Mouse (Mus musculus) CD4-positive helper T cell, adult 2 months (primary cell): ENCODE measurements around the gene Utp15.

Experiments
- DNase-seq: peaks from one replicate; pipeline ENCODE4 v3.0.0-alpha.2; 2012; ENCODE audit warnings: low read depth, missing footprints, low spot score

The Utp15 gene

DNA sequence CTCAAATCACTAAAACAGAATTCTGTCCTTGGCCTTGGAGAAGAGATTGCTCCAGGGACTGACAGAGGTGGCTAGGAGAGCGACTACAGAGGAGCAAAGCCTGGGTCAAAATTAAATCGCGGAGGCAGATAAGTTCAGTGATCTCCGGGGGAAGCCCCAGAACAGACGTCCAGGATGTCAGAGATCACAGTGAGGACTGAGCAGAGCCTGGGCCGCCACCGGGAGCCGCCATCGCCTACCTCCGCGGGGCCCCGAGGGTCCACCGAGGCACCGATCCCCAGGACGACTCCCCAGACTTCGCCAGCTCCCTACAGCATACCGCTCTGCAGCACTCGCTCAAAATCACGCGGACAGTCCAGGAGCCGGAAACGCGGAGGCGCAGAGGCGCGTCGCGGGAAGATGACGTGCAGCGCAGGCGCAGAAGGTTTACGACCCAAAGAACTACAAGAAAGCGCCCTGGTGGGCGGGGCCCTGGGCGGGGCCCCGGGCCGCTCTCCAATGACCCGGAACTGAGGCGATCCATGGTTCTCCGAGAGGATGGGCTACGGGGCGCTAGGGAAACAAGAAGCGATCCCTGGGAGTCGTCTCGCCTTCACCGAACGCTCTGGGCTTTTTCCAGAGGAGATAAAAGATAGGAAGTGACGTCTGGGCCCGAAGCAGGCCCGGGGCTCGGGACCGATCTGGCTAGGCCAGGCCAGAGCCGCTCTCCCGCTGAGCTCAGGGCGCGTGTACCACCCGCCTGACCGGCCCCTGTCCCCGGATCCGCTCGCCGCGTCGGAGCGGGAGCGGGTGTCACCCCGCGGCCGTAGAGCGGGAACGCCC lies at the start of gene Utp15, which contains the start of gene Ankra2:
Gene Utp15 (minus strand): TSS at position 406 of the 822 bp plus-strand sequence.
Gene Ankra2 (plus strand): TSS at position 439 of the 822 bp plus-strand sequence.
- peak; percentile 98 for DNase-seq

DNA sequence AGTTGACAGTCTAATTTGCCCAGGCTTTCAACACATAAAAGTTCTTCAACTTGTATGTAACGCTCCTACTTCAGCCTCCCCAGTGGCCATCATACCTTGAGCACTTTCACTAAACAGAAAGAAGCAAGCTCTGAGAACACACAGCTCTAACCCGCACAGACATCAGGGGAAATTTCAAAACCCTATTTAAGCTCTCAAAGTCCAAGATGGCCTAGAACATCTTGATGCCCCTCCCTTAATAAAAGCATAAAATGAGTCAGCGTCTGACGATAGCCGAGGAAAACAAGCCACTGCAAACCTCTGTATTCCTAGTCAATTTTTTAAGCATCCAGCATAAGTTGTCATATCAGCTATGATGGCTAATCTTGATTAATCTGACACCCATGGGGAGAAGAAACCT lies 48.8 kb upstream of the Utp15 start:
- DNase-seq = no peak

DNA sequence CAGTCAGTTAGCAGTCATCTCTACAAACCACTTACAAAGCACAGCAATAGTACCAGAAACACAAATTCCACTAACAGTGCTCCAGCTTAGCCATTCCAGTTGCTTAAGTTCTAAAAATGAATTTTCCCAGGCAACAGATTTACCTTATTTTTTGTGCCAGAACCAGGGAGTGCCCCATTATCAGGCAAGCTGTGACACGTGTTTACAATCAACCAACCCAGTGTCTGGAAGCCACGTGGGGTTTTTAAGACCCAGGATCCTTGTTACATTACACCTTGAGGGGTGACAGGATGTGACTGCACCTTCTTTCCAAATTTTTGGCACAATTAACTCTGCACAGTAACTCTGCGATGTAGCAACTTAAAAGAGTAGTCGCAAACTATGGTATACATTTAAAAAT lies 45.9 kb upstream of the Utp15 start:
- no peak for DNase-seq

DNA sequence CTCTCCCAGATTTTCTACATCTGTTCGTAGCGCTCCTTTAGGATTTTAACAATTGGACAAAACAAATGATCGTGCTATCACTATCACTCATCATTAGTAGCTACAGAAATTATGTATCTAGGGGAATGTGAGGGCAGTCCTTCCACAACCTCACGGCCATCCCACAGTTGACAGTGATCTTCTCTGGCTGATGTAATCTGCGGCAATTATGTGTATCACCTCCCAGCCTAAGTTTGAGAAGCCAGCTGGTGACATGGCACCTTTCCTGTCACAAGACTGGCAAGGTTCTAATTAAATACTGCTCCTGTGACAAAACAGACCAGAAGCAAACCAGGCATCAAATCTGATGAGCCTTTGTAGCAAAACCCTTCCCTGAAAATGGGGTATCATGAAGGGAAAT lies 45.2 kb upstream of the Utp15 start:
- DNase-seq = no peak

DNA sequence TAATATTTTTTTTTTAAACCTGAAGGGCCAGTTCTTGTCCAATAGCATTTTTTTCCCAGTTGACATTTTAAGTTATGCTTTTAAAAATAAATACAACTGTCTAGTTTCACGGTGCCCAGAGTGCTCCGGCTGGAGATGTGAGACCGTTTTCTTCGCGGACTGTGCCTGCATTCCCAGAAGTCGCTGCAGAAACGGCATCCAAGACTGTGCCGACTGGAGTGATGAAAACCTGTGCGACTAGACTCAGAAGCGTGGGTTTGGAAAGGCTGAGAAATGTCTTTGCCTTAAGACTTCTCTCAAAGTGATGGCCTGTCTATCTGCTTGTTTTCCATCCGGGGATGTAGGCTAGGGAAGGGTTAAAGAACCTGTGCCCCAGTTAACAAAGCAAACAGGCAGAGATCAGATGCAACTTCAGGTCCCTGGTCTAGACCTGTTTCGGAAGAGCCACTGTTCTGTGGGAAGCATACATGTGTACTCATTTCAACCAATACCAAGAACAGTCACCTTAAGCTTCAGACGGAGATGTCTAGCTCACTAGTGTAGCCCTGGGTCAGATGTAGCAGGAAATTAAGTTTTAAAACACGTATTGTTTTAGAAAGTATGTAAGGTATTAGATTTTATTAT lies 44.1 kb upstream of the Utp15 start:
- DNase-seq = no peak

DNA sequence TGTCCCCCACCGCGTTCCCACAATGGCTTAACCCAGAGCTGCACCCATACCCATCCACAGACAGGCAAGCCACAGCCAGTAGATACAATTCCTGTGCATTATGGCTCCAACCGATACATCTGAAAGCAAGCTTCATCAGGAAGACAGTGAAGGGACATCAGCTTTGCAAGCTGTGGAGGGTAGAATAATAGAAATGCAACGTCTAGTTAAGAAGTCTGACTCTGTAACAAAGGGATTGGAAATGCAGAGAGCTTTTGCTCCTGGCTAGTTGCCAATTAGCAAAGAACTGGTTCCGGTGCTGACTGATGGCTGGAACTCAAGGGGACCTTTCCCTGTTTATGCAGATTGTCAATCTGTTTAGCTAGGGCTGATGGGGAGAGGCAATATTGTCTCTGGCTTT lies 43.6 kb upstream of the Utp15 start:
- no peak for DNase-seq

DNA sequence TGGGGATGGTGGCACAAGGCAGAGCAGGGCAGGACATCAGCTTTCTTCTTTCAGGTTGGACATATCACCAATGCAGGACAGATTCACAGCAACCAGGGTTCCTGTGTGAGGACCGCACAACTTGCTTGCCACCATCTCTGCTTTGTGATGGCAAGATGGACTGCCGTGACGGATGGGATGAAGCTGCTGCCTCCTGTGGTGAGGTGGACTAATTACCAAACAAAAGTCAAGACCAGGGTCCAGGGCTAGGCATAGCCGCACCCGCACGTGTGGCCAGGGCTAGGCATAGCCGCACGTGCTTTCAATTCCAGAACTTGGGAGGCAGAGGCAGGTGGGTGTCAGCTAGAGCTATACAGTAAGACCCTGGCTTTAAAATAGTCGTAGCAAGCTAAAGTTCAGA lies 42.4 kb upstream of the Utp15 start:
- DNase-seq = no peak

DNA sequence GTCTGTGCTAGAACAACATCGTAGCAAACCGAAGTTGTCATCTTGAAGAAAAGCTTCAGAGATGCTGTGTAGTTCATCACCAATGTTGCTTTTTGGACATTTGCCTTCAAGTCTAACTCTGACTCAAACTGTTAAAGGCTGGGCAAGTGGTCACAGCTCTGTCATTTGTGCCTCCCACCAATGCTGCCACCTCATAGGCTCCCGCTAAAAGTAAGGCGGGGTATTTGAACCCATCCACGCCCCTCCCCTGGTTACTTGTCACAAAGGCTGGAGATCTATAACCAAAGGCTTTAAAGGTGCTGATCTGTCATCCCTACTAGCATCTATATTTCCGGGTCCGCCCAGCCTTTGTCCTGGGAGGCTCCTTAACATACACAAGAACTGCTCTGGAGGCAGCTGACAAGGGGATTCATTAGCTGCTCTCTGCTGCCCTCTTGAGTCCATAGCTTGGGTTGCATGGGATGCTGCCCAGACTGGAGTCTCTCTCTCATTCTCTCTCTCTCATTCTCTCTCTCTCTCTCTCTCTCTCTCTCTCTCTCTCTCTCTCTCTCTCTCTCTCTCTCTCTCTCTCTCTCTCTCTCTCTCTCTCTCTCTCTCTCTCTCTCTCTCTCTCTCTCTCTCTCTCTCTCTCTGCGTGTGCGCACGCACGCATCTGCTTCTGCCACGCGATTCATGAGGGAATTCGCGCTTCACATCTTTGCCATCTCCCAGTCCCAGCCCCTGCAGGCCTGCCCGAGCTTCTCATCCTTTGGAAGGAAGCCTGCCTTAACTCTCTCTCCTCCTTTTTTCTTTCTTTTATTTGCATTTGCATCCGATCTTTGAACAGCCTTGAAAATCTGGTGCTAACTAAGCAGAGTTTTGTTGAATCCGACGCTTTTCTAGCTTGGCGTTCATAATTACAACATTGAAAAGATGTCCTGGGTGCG lies 36.3 kb upstream of the Utp15 start:
- DNase-seq = peak; percentile 63

DNA sequence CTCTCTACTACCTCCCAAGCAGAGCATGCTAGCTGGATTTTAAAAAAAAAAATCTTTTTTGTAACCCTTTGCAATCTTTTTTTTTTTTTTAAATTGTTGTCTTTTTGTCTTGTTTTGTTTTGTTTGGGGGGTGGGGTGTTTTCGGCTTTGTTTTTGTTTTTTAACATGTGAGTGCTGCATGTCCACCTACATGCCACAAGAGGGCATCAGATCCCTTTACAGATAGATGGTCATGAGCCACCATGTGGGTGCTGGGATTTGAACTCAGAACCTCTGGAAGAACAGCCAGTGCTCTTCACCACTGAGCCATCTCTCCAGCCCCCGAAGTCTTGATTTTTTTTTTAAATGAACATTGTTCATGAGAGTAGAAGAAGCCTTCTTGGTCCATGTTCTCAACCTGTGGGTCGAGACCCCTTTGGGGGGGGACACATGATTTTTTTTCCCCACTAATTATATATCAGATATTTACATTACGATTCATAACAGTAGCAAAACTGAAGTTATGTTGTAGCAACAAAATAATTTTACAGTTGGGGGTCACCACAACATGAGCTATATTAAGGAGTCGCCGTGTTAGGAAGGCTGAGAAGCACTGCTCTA lies 35.1 kb upstream of the Utp15 start:
- no peak for DNase-seq

DNA sequence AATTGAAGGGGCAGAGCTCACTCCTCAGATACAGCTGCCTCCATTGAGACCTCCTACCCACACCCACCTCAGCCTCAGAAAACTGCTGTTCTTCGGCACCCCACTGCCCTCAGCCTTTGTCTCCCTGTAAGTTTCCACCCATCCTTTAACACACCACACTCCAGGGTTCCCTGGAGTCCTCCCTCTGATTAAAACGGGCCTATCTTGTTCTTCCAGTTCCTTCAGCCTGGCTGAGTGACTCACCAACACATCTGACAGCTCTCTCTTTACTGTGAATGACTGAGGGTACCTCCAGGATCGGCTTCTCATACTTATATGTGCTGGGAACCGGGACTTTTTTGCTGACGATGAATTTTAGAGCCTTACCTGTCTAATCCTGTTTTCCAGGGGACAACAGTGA lies 33.2 kb upstream of the Utp15 start:
- no peak for DNase-seq

DNA sequence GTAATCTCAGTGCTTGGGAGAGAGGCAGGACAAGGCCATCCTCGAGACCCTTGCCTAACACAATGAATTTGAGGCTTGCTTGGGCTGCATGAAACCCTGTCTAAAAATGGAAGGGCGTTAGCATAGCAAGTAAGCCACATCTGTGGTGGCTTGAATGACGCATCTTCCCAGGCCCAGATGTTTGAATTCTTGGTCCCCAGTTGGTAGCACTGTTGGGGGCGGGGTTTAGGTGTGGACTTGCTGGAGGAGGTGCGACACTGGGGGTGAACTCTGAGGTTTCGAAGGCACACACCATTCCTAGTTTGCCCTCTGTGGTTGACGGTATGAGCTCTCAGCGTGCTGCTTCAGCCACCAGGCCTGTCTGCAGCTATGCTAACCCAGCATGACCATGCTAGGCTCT lies 28.9 kb upstream of the Utp15 start:
- no peak for DNase-seq

DNA sequence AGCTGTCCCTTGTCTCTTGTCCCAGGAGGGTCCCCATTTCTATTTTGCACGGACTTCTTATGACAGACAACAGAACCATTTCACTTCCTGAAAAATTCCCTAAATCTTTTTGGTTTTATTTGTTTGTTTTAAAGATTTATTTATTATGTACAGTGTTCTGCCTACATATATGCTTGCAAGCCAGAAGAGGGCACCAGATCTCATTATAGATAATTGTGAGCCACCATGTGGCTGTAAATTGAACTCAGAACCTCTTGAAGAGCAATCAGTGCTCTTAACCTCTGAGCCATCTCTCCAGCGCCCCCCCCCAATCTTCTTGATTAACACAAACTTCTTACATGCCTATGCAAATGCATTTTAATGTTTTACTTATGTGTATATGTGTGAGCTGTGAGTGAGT lies 27.9 kb upstream of the Utp15 start:
- DNase-seq = no peak

DNA sequence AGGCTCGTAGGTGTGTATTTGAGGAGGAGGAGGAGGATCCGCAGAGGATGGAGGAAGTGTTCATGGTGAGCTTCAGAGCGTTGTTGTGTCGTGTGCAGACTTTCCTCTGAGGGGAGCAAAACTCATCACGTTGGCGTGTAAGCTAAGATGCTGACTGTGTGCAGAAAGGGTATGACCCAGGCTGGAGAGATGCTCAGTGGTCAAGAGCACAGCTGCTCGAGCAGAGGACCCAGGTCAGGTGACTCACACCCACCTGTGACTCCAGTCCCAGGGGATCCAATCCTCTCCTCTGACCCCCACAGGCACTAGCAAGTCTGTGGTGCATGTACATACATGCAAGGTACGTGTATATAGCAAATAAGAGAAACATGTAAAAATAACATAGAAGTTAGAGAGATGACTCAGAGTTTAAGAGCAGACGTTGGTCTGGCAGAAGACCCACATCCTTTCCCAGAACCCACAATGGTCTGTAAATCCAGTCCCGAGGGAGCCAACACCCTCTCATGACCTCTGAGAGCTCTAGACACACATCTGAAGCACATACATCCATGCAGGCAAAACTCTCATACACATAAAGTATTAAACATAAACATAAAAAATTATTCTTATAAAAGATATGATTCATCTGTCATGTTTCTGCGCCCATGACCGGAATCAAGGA lies 18.3 kb upstream of the Utp15 start:
- no peak for DNase-seq

DNA sequence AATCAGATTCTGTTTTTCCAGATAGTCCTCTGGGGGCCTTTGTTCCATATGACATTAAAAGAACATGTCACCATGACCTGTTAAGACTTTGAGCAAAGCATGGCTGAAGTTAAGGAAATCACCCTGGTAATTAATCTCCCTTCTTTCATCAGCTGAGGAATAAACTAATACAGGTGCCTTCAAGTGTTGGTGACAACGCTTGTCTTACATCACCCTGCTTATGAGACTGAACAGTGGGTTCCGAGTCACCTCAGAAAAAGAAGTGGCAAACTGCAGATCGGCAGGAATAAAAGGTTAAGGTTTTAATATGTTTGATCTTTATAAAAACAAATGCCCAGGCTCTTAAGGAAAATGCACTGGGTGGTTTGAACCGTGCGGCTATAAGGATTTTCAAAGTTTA lies 16.8 kb upstream of the Utp15 start, which contains the start of gene Gm21976:
Gene Gm21976 (plus strand): TSS at position 202 of the 400 bp plus-strand sequence.
- DNase-seq = no peak

DNA sequence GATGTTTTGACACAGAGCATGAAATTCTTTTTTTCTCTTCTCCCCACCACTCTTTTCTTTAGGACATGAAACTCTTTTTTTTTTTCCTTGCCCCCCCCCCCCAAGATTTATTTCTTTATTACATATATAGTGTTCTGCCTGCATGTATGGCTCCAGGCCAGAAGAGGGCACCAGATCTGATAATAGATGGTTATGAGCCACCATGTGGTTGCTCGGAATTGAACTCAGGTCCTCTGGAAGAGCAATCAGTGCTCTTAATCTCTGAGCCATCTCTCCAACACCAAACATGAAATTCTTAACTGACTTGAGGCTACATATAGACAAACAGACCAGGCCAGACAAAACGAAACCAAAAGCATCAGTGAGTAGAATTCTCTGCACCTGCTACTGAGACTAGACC lies 14.7 kb upstream of the Utp15 start:
- DNase-seq = peak; percentile 26

DNA sequence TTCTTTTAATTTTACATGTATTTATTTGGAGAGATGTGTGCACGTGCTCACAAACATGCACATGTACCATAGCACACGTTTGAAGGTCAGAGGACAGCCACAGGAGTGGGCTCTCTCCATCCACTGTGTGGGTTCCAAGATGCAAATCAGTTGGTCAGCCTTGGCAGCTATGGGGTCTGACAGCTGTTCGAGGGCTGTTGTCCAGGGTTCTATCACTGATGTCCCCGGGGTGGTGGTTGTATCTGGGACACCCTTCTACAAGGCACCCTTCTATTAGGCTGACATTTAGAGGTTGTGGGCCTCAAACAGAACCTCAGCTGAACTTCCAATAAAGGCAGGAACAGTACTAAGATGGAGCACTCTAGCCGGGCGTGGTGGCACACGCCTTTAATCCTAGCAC lies 13.4 kb upstream of the Utp15 start:
- no peak for DNase-seq

DNA sequence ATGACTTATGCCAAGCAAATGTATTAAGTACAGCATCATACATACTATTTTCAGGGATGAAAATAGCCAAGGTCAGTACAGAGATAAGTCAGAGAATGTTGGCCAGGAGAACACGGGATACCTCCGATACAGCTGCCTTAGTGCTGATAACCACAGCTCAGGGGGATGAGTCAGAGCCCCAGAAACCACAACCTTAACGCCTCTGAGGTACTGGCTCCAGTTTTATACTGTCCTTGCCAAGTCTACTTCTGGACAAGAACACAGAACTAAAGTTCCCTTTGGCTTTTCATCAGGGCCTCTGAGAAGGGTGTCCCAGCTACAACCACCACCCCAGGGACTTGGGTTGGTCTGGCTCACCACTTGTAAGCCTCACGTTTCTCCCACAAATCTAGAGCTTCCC lies 12.8 kb upstream of the Utp15 start:
- DNase-seq = no peak

DNA sequence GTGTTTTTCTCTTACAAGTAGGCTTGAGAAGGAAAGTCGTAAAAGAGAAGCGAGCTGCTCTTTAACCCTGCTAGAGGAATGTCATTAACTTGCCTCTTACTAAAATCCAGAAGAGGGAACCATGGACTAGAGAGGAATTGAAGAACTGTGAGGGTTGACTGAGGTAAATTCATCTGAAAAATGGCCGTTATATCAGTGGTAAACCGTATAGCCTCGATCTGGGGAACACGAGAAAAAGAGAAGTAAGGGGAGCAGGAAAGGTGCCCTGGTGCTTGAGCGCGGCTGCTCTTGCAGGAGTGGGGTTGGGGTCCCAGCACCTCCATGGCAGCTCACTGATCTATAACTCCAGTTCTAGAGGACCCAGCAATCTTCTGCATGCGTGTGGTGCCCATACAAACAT lies 11.2 kb upstream of the Utp15 start:
- DNase-seq = no peak

DNA sequence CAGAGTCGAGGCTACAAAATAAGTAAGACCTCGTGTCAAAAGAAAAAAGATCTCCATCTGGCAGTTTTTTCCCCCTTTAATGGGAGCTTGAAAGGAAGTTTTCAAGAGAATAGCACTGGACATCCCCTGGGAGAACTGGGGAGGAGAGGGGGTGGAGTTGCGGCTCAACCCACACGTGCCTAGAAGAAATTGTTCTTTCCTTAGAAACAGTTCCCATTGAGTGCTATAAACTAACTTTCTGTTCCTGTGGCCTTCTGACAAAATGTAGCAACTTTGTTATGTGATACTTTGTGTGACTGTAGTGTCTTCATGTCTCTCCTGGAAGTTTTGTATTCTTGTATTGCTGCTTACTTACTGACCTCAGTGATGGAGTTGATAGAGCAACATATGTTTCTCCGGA lies 1.3 kb upstream of the Utp15 start:
- DNase-seq = no peak

DNA sequence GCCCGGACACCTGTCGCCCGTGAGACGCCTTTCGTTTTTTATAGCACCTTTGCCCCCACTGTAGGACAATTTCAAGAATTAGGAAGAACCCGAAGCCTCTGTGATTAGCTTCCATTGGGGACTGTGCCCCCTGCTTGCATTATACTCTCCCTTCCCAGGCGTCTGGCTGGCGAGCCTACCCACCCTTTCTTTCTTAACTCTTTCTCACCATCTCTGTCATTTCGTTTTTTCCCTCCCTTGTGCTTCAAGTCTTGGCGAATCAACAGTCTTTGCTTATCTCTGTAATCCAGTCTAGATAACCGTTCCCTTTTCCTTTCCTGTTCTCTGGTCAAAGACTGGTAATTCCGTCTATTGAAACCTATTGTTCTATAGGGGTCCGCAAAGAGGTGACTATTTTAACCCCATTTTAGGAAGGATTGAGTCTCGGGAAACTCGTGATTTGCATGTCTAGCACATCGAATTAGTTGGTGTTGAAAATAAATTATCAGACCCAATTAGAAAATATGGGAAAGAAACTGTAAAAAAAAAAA lies 682 bp upstream of the Utp15 start:
- no peak for DNase-seq

DNA sequence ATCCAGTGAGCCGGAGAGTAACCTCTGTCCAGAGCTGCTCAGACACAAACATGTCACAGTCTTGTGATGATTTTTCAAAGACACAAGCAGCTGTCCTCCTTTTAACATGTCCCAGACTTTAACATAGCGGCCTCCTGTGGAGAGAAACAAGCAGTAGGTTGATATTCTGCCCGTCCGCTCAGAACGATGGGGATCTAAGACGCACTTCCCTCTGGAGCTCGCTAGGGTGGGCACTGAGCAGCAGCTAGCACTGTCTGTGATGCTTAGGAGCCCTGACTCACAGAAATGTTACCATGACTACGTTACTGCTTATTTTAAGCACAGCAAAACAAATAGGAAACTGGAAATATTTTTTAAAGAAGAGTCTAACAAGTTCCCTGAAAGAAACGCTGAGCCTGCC lies 7.9 kb downstream of the Utp15 start:
- no peak for DNase-seq
